Mouse (Mus musculus) right cerebral cortex, postnatal 25 days (tissue): ENCODE data around the gene Ccl7.

Experiments
- DNase-seq: peaks from one replicate; pipeline ENCODE4 v3.0.0; 2022

Gene Ccl7

DNA sequence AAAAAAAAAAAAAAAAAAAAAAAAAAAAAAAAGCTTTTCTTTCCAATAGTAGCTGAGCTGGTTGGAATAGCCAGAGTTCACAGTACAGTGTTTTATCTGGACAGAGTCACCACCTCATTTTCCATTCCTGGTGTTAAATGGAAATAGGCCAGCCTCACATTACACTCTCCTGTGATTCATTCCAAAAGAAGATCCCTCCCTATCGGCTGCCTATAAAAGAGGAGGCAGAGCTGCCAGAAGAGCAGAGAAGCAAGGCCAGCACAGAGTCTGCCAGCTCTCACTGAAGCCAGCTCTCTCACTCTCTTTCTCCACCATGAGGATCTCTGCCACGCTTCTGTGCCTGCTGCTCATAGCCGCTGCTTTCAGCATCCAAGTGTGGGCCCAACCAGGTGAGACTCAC, at the start of gene Ccl7:
Ccl7 (plus strand) TSS at position 242 of the 400 bp plus-strand sequence.
- no peak for DNase-seq

DNA sequence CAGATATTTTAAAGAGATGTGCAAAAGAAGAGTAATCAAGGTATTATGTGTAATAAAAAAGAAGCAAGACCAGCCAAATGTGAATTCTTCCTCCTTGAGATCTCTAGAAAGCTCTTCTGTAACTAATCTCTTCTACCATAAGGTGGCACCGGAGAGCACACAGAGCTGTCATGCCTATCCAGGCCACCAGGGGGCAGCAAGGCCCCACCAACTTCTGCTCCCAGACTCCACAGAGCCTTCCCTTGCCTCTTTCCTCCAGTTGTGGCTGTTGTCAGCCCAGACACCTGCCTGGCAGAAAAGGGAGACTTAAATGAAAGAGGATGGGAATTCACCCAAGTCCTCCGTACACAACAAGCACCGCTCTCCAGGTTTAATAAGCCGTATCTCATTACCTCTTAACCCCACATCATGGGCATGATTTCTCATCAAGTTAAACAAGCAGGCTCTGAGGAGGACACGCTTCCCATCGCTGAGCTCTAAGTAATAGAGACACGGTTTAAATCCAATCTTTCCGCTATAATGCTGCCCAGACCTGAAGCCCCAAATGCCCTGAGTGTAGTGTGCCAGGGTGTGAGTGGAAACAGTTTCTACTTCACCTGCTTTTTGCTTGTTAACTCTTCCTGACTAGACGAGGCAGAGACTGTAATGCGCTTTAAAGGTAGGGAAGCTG, 49.2 kb upstream of the Ccl7 start:
- DNase-seq = peak; percentile 74

DNA sequence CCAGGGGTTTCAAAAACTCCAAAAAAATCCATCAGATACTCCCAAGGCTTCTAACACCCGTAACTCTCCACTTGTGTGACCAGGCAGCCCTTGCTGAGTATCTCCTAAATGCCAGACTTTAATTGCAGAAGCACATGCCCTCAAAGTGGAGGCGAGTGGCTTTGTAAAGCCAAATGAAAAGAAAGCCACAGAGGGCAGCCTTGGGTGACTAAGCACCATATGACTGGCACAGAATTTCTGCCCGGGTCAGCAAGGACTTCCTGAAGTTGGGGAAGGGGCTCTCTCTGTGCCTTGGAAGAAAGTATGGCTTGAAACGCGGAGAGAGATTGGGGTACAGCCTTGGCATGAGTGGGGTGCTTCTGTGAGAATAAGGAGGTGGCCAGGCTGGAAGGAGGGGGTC, 48.4 kb upstream of the Ccl7 start:
- DNase-seq = no peak

DNA sequence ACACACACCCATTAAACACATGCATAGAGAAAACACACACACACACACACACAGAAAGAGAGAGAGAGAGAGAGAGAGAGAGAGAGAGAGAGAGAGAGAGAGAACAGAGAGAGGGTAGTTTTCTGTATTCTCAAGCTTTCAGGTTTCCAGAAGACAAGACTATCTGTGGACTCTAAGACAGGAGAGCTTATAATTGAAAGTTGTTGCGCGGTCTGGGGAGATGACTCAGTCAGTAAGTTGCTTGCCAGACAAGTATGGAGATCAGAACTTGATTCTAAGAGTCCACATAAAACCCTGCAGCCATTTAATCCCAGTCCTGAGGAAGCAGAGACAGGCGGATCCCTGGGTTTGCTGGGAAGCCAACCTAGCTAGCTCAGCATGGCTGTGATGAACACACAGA, 46.9 kb upstream of the Ccl7 start:
- no peak for DNase-seq

DNA sequence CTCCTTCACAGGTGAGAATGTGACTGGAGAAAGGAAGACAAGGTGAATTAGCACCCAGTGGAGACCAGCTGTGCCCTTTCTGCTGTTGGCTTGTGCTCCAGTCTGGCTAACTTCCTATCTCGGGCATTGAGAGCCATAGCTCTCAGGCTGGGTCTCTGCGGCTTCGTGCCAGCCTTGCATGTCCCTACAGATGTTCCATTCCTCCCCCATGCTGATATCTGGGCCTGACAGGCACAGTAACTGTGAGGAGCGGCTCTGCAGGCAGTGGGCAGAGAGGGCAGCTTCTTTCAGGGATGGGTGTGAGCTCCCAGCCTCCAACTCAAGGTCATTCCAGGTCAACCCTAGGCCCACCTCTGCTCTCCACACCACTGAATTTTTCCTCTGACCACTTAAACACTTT, 46.0 kb upstream of the Ccl7 start:
- no peak for DNase-seq

DNA sequence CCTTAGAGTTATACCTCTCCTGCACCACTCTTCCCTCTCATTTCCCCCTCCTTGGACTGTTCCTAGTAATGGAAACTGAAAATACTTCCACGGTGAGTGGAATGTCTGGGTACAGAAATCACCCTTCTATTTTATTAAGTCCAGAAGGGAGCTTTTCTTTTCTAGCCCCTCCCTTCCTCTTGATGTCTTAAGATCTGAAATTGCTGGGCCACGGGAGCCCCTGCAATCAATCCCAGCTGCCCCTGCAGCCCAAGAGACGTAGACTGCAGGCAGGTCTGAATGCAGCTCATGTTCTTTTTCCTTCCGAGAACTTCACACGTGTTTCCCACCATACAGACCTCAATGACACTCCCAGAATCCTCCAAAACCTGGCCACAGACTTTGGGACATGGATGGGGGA, 44.9 kb upstream of the Ccl7 start:
- no peak for DNase-seq

DNA sequence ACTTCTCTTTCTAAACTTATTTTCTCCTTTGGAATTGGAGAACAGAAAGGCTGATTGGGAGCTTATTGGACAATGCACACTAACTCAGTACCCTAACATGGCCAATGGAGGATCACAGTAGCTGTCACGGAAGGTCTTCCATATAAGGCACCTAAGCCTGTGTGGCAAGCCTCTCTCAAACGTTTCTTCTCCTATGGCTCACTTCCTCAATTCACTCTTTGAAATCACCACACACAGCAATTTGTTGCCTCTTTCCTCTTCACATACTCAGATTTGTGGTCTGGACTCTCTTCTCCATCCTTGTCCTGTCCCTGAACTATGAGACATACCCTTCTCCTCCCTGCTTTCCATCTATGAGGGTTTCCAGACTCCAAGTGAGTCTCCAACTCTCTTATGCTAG, 40.7 kb upstream of the Ccl7 start:
- DNase-seq = no peak

DNA sequence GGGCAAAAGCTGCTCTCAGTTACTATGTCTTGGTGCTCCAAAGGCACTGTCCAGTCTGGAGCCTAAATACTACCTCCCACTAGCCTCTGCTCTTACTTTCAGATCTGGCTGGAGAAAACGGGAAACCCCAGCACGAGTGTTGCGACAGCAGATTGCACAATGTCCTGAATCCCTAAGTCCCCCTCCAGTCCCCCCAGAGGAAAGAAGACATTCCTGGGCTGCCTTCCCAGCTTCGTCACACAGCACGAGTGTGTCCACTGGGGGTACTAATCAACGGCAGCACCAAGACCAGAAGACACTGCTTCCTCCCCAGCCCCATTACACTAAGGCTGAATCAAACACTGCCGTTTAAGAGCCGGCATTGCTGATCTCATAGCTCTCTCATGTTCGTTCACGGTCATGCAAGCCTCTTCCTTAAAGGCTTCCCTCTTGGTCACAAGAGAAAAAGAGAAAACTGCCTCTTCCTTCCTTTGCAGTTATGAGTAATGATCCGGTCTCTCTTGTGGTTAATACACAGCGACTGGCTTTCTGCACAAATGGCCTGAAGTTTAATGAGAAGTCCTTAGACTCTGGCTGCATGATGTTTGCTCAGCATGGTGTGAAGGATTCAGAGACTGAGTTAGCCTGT, 38.6 kb upstream of the Ccl7 start:
- no peak for DNase-seq

DNA sequence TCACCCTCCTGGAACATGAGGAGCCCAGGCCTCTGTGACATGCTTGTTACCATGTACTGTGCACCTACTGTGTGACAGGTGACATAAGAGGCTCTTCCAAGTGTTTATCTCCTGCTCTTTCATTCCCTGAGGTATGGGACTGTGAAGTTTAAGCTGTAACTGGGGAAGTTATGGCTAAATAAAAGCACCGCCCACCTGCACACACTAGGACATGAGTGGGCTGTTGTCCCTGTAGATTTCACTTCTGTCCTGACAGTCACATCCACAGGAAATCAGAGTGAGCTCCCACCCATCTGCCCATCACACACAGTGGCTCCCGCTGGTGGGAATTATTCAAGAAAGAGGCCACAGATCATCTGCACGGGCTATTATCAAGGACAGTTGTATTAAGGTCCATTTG, 35.4 kb upstream of the Ccl7 start:
- DNase-seq = no peak

DNA sequence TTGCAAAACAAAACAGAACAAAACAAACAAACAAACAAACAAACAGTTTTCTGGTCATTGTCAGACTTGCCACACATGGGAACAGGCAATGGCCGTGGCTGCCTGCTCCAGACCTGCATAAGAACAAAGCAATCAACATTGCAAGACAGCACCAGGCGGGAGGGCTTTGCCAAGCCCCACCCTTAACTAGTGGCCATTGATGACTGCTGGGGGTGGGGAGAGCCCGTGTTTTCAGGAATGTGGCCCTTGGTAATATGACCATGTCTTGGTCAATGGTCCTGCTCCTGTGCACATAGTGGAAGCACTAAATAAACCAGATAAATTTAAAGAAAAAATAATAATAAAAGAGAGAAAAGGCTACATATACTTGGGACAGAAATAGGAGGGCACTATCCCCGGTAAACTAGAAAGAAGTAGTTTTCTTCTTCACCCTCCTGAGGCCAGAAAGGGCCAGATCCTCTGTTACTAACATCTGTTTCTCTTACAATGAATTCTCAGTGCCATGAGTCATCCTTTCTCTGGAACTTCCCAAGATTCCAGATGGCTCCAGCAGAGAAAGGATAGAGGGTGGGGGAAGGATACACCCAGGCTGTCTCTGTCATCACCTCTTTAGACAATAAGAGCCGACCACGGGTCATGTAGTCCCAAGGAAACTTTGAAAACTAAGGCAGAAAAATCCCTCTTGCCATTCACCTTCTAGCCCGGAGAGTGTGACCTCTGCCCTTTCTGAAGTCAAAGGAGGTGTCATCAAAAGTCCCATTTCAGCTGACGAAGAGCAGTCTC, 33.9 kb upstream of the Ccl7 start:
- DNase-seq = no peak

DNA sequence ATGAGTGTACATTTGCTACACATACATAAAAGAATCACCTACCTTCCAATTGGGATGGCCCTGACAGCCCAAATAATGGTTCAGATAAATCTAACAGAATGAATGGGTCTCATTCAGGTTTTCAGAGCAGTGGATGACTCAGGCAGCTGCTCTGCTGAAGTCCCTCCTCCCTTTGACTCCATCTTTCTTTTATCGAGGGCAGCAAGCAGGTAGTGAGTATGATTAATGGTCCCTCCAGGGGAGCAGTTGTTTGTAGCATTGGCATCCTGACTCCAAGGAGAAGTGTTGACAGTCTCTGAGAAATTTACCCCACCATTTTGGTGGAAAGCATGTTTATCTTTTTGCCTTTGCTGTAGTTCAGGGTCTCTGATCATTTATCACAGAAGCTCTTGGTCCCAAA, 31.8 kb upstream of the Ccl7 start:
- DNase-seq = no peak

DNA sequence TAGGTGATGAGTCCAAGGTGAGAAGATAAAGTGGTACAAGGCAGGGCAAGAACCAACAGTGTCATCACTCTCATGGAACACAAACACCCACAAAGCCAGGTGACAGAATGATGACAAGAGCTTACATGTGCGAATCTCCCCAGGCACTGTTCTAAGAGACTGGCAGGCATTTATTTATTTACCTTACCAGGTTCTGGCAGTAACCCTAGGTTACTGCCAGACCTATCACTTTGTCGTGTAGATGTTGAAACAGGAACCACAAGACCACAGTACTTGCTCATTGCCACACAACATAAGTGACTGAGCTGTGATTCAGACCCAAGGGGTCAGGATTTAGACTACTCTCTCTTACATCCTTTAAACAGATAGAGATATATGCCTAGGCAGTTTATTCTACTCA, 30.4 kb upstream of the Ccl7 start:
- DNase-seq = no peak

DNA sequence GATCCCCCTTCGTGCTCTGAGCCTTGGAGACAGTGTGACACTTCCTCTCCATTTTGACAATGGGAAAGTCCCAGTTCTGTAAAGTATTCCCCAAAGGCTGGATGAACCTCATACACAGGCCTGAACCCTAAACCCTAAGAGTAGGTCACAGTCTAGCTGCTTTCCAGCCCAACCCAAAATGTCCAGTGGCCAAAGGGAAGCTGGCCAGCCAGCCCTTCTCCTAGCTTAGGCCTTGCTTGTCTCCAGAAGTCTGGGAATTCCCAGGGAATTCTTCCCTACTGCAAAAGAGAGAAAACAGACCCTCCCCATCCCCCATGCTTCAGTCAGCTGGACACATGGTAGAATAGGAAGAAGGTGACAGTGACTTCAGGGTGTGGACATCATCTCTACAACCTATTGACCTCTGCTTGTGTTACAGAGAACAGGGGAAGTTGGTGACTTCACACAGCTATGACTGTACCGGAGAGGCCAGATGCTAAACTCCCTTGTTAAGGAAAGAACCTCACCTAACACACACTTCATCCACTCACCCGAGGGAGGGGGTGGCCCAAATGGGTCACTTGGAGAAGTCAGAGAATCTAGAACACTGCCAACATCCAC, 29.2 kb upstream of the Ccl7 start:
- no peak for DNase-seq

DNA sequence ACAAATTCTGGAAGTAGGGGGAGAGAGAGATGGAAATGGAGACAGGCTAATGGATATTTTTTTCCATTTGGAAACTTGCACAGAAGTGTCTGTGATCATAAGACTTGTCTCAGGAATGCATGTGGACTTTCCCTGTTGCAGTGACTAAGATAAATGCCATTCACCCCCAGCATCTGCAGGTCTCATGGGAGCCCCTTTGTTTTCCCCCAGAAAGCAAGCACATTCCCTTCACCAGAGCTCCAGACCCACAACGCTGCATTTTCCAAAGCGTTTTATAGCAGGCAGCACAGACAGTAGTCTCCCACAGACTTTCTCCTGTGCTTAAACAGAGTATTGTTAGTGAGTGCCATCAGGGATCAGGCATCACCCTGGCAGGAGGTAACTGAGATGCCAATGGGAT, 26.1 kb upstream of the Ccl7 start:
- DNase-seq = no peak

DNA sequence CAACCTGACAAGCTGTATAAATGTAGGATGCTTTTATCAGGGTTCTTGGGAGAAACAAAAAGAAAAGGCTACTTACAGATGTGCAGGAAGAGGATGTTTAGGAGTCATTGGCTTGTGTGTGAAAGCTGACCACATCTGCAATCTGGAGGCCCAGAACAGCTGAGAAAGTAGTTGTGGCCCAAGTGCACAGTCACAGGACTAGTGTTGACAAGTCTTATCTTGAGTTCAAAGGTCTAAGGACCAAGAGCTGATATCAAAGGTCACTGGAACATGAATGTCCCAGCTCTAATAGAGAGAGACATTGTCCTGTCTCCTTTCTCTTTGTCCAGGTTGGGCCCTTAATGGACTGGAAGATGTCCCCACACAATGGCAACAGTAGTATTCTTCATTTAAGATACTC, 25.7 kb upstream of the Ccl7 start:
- DNase-seq = no peak

DNA sequence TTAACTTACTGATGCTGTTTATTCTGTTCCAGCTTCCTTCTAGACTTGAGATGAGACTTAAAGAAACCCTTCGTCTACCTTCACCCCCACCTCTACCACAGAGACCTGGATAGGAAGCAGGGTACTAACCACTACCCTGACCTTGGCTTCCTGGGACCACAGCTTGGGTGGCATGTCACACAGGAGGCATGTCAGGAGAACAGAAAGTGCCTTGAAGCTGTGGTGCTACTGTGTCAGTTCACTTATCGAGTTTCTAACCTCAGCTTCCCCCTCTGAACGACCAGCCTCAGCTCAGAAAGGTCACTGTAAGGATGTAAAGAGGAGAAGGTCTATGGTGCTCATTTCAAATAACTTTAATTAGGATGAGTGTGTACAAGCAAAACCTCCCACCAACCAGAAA, 24.1 kb upstream of the Ccl7 start:
- DNase-seq = no peak

DNA sequence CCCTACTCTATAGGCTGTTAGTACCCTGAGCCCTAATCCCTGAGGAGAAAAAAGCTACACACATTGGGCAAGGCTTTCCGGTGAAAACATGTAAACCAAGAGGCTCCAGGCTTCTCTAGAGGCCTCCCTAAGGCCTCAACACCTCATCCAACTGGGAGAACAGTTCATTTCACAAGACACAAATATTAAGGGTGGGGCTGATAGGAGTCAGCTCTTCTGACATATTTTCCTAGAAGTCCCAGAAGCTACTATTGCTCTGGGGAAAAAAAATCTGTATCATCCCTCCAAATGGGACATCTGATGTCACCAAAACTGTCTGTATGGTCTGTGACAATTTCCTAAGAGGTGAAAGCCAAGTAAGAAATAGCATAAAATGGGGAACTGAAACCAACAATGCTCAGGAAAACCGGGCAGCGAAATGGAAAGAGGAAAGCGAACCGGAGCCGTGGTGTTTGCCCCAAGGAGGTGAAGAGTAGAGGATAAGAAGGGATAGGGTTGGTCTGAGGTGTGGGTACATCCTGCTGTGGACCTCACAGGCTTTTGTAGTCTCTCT, 22.9 kb upstream of the Ccl7 start:
- no peak for DNase-seq

DNA sequence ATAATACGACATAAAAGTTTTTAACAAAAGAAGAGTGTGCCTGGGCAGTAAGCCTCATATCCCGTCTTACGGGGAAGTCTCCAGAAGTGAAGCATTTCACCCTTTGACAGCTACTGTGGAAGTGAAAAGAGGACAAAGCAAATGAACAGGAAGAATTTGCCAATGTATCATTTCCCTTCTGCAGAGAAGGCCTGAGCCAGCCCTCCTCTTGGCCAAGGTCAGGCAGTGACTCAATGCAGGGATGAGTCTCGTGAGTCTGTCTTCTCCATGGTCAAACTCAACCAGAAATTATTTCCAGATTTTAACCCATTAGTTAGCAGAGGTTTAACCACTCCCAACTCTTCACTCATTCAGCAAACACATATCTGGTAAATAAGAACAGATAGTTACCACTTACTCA, 21.7 kb upstream of the Ccl7 start:
- no peak for DNase-seq

DNA sequence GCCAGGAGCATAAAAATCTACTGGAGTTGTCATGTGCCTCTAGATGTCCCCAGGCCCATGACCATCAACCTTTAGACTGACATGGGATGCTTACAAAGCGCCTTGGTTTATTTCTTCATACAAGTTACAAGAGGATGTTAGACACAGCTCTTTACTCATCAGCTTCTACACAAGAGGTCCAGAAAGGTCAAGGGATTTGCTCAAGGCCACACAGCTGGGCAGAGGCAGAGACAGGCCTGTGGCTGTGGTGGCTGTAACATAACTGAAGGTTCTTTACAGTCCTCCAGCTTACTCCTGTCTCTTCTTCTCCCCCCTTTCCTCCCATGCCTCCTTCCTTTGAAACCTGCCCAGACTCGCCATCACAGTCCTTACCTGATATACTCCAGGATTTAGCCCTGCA, 15.3 kb upstream of the Ccl7 start:
- DNase-seq = no peak

DNA sequence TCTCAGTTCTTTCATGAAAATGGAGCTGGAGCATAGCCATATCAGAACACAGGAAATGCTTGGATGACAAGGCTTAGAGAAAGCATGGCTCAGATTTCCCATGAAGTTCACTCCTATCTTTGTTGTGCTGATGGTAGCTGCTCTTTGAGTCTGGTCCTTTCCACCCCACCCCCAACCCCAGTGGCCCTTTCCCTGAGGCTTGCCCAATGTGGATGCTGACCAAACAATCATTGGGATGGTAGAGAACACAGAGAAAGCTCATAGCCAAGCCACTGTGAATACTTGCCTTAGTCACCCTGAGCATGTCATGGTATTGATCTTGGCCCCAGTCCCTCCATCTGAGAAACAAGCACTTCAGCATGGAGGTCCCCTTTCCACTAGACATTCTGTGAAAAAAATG, 13.4 kb upstream of the Ccl7 start:
- DNase-seq = no peak

DNA sequence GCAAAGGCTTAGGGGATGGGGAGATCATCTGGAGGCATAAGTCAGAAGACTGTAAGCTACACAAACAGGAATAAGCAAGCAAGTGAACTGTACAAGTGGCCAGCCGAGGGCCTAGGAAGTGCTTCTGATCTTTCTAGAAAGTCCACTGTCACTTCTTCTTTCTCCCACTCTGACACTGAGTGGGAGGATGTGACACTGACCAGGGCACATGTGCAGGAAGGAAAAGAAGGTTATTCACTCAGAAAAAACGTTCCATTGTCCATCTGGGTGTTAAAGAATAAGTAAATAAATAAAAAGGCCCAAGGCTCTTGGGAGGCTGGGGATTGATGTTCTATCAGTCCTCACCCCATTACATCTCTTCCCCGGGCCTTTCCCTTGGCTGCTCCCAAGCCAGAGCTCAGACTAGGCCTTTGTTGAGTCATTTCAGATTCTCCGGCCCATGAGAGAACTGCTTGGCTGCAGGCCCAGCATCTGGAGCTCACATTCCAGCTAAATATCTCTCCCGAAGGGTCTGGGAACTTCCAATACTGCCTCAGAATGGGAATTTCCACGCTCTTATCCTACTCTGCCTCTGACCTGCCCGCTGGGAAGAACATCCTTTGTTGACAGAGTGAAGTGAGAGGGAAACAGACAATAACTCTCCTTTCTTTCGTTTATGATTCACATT, 12.7 kb upstream of the Ccl7 start:
- DNase-seq = no peak

DNA sequence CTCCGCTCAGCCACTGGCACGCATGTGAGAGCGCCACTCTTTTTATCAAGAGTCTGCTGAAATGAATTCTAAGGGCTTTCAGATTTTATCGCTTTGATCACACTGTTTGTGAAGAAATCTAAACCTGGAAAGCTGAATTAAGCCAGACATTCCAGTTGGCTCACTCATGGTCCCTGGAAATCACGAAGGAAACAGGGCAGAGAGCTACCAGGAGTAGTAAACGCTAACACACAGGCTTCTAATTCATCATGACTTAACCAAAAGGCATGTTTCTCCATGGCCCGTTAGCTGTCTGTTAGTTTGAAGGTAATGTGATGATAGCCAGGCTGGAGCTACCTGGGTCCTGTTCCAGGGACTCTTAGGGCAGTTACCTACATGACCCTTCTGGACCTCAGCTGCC, 11.1 kb upstream of the Ccl7 start:
- DNase-seq = no peak

DNA sequence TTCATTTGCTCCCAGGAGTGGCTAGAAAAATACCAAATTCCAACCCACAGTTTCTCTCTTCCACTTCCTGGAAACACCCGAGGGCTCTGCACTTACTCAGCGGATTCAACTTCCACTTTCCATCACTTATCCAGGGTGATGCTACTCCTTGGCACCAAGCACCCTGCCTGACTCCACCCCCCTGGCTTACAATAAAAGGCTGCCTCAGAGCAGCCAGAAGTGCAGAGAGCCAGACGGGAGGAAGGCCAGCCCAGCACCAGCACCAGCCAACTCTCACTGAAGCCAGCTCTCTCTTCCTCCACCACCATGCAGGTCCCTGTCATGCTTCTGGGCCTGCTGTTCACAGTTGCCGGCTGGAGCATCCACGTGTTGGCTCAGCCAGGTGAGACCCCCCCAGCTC, 10.2 kb upstream of the Ccl7 start, which contains the start of gene Ccl2:
Ccl2 (plus strand) TSS at position 216 of the 400 bp plus-strand sequence.
- peak; percentile 45 for DNase-seq
